Mouse (Mus musculus) lung, adult 2 months (tissue): ENCODE measurements around the gene Pheta2.

Experiments
- CTCF ChIP-seq: fragments of 200-500 bp; IDR thresholded peaks from 2 replicates; pipeline ENCODE4 v1.5.1; 2011; ENCODE audit warnings: mild to moderate bottlenecking, low read length, control low read depth; ENCODE audit not compliant: insufficient read depth
- POLR2A ChIP-seq: fragments of 200-500 bp; IDR thresholded peaks from 2 replicates; pipeline ENCODE4 v1.6.1; 2011; ENCODE audit warnings: low read depth, mild to moderate bottlenecking, control low read depth, low read length, borderline replicate concordance; ENCODE audit errors: extremely low read depth

DNA sequence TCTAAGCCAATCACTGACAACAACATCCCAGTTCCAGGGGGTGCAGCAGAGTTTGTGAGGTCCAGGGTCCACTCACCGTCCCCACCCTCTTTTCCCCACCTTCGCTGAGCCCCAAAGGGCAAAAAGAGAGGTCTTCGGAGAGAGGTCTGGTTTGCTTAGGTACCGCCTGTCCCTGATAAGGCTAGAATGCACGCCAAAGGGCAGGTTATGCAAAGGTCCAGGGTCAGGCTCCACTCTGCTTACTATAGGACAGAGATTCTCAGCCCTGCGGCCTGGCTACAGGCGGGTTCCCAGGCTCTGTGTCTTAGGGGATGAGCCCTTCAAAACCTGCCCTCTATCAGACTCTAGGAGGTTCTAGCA is 40.7 kb downstream of the Pheta2 start:
- TF ChIP-seq POLR2A: no peak
- no peak for TF ChIP-seq CTCF
